Mouse (Mus musculus) liver, embryonic 14.5 days (tissue): ENCODE data around the gene Cyth1. TPM values are rescaled to one million over a fixed set of nuclear protein-coding genes. Genes with fewer than 3 reads are reported as not detected.

Source experiments
- ATAC-seq: fragments of 200-750 bp; cut with Nextera tagmentation; 2 replicates; pipeline ENCODE4 v1.8.0; 2017; ENCODE audit warnings: moderate number of reproducible peaks, mild to moderate bottlenecking, moderate library complexity; ENCODE audit not compliant: insufficient read depth
- DNase-seq, 3 experiments: peaks; one replicate each; pipeline ENCODE4 v3.0.0-alpha.2; 2012 to 2013; ENCODE audit warnings: low read depth in 3 of 3, low spot score in 3 of 3
- H3K27ac ChIP-seq: fragments of 300-500 bp; sonication (generic); 2 replicates; pipeline ENCODE4 v1.5.1; 2014; ENCODE audit warnings: moderate library complexity, mild to moderate bottlenecking, control low read depth, inconsistent platforms
- H3K27me3 ChIP-seq: fragments of 300-500 bp; sonication (generic); 2 replicates; pipeline ENCODE4 v1.6.1; 2014; ENCODE audit warnings: mild to moderate bottlenecking, low read length, moderate library complexity; ENCODE audit not compliant: control insufficient read depth, insufficient read depth
- H3K36me3 ChIP-seq: fragments of 300-500 bp; sonication (generic); replicated peaks from 2 replicates; pipeline ENCODE4 v1.6.1; 2014; ENCODE audit warnings: low read depth; ENCODE audit not compliant: control insufficient read depth, insufficient read depth
- H3K4me1 ChIP-seq, 2 experiments: fragments of 200-500 bp in 1 of 2; fragments of 300-500 bp in 1 of 2; sonication (generic) in 1 of 2; replicated peaks; 2 replicates each; pipeline ENCODE4 v1.6.1; 2012 to 2014; ENCODE audit warnings: antibody characterized with exemption in 1 of 2, inconsistent platforms in 1 of 2, low read length in 1 of 2; ENCODE audit not compliant: control insufficient read depth in 2 of 2, insufficient read depth in 2 of 2
- H3K4me2 ChIP-seq: fragments of 300-500 bp; sonication (generic); 2 replicates; pipeline ENCODE4 v1.6.1; 2014; ENCODE audit warnings: low read depth, mild to moderate bottlenecking, control low read depth, moderate library complexity
- H3K4me3 ChIP-seq, 2 experiments: fragments of 200-500 bp in 1 of 2; fragments of 300-500 bp in 1 of 2; sonication (generic) in 1 of 2; 2 replicates each; pipeline ENCODE4 v1.5.1; 2012 to 2014; ENCODE audit warnings: low read depth in 2 of 2, low read length in 2 of 2, mild to moderate bottlenecking in 2 of 2, control low read depth in 1 of 2, inconsistent platforms in 1 of 2, moderate library complexity in 1 of 2; ENCODE audit not compliant: insufficient read depth in 1 of 2
- H3K9ac ChIP-seq: fragments of 300-500 bp; sonication (generic); replicated peaks from 2 replicates; pipeline ENCODE4 v1.6.1; 2014; ENCODE audit warnings: mild to moderate bottlenecking, control low read depth, moderate library complexity
- H3K9me3 ChIP-seq: fragments of 300-500 bp; sonication (generic); 2 replicates; pipeline ENCODE4 v1.6.1; 2016; ENCODE audit warnings: low read length, mixed read lengths; ENCODE audit not compliant: control insufficient read depth
- CTCF ChIP-seq: IDR thresholded peaks from 2 replicates; pipeline ENCODE4 v1.5.1; 2016; ENCODE audit warnings: antibody characterized with exemption, low read depth, control low read depth
- EP300 ChIP-seq: IDR thresholded peaks from 2 replicates; pipeline ENCODE4 v1.6.1; 2016; ENCODE audit warnings: antibody characterized with exemption, low read depth
- WGBS: fragments of 180-500 bp; shearing (Covaris S2); extraction: QIAGEN DNeasy Blood & Tissue Kit; methylation state at CpG from one replicate; pipeline ENCODE4 v1.1.7; 2014; ENCODE audit not compliant: insufficient replicate concordance; 5-methylcytosine and 5-hydroxymethylcytosine counted together
- polyA plus RNA-seq, 2 experiments: library from polyadenylated mRNA; depleted of rRNA in 1 of 2; stranded (reverse) in 1 of 2; unstranded in 1 of 2; fragments of >200 nt; fragmentation: Nextera tagmentation in 1 of 2; extraction: Ambion mirVana in 1 of 2; gene quantifications; 2 replicates each; pipeline versions ENCODE4 v1.2.1 to v1.2.3; 2012 to 2014

Gene Cyth1
- polyA plus RNA-seq, 2 experiments, result 1.9 to 2.7 TPM

- H3K27me3 ChIP-seq, result no peaks in the 10 kb centered on the region
- WGBS, result 82% methylated on average over 8 of the region's 8 CpGs
- H3K9me3 ChIP-seq, result no peaks in the 10 kb centered on the region
- ATAC-seq (no peak), DNase-seq (no peak)
- no peak overlapping the region for H3K4me3 ChIP-seq
- TF ChIP-seq EP300 (no peak), CTCF (no peak)
- no peak overlapping the region for H3K4me2 ChIP-seq
- H3K4me1 ChIP-seq, result no peaks in the 10 kb centered on the region
- H3K9ac ChIP-seq, result no peak overlapping the region
- no peak overlapping the region for H3K27ac ChIP-seq
- peaks cover 29% of the 10 kb centered on the region for H3K36me3 ChIP-seq
These were observed 11.2 kb upstream of the Cyth1 start for GRCm38 (mm10) chr11:118259580-118259979.

- TF ChIP-seq EP300, result no peak
- no peak for TF ChIP-seq CTCF
- DNase-seq (no peak), ATAC-seq (no peak)
- peaks cover 11% of the 10 kb centered on the region for H3K36me3 ChIP-seq
- 77% methylated on average over 7 of the region's 7 CpGs for WGBS
- H3K27me3 ChIP-seq, result no peaks in the 10 kb centered on the region
- no peak overlapping the region for H3K27ac ChIP-seq
- no peak overlapping the region for H3K4me2 ChIP-seq
- no peak overlapping the region for H3K4me3 ChIP-seq
- no peaks in the 10 kb centered on the region for H3K4me1 ChIP-seq
- H3K9ac ChIP-seq, result no peak overlapping the region
- no peaks in the 10 kb centered on the region for H3K9me3 ChIP-seq
These were observed 8.0 kb upstream of the Cyth1 start for GRCm38 (mm10) chr11:118256371-118256770.

- Histone ChIP-seq H3K9ac (no peak overlapping the region), H3K4me3 (no peak overlapping the region), H3K36me3 (no peaks in the 10 kb centered on the region; the same call in 1 of the 2 replicates), H3K4me2 (no peak overlapping the region), H3K27ac (no peak overlapping the region), H3K4me1 (peaks cover 0 to under 1% of the 10 kb centered on the region in 2 experiments; a peak in 2 of 4 replicates), H3K27me3 (no peaks in the 10 kb centered on the region), H3K9me3 (no peaks in the 10 kb centered on the region)
- no peak for TF ChIP-seq CTCF
- TF ChIP-seq EP300, result no peak
- ATAC-seq (no peak), DNase-seq (no peak)
- WGBS, result 53% methylated on average over 15 of the region's 15 CpGs
These were observed 6.0 kb upstream of the Cyth1 start for GRCm38 (mm10) chr11:118254159-118254951.

GRCm38 (mm10) chr11:118253447-118254158, 5.2 kb upstream of the Cyth1 start:
- no peaks in the 10 kb centered on the region for H3K9me3 ChIP-seq
- no peaks in the 10 kb centered on the region; the same call in 1 of the 2 replicates for H3K36me3 ChIP-seq
- H3K4me1 ChIP-seq, result peaks cover 0 to 7% of the 10 kb centered on the region in 2 experiments; a peak in 3 of 4 replicates
- no peak overlapping the region for H3K27ac ChIP-seq
- no peak overlapping the region for H3K4me3 ChIP-seq
- no peak overlapping the region for H3K4me2 ChIP-seq
- H3K27me3 ChIP-seq, result no peaks in the 10 kb centered on the region
- ATAC-seq (no peak), DNase-seq (no peak)
- no peak overlapping the region for H3K9ac ChIP-seq
- WGBS, result 64% methylated on average over 7 of the region's 7 CpGs
- no peak for TF ChIP-seq CTCF
- TF ChIP-seq EP300, result no peak

- H3K27ac ChIP-seq, result peak overlapping the region; percentile 59
- no peaks in the 10 kb centered on the region for H3K9me3 ChIP-seq
- peak overlapping the region; percentile 53 for H3K9ac ChIP-seq
- ATAC-seq (peak; percentile 1; the same call in 1 of the 2 replicates), DNase-seq (no peak)
- peaks cover 0 to 12% of the 10 kb centered on the region in 2 experiments; a peak in 3 of 4 replicates for H3K4me1 ChIP-seq
- no peaks in the 10 kb centered on the region for H3K27me3 ChIP-seq
- H3K4me3 ChIP-seq, result peak overlapping the region; percentile 67 to 73
- no peak for TF ChIP-seq EP300
- no peak for TF ChIP-seq CTCF
- H3K36me3 ChIP-seq, result no peaks in the 10 kb centered on the region
- under 1% methylated on average over 5 of the region's 5 CpGs for WGBS
- H3K4me2 ChIP-seq, result peak overlapping the region; percentile 97
These were observed 606 bp upstream of the Cyth1 start for GRCm38 (mm10) chr11:118249012-118249383.
